ENCODE assay signal across 9 mouse cellular contexts in the genomic region with DNA sequence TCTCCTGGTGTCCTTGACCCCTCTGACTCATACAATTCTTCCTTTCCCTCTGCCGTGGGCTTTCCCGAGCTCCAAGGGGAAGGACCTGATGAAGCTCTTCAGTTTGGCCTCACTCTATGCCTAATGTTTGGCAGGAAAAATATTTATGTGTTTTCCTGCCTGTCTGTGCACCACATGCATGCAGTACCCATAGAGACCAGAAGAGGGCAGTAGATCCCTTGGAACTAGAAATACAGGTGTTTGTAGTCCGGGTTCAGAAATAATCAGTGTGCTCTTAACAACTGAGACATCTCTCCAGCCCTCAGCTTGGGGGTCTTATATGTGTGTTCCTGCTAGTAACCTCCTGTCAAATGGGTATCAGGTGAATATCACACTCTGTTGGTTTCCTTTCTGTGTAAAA. TPM values are rescaled to one million over a fixed set of nuclear protein-coding genes. Genes with fewer than 3 reads are reported as not detected.
A peak's percentile ranks its signal among the peaks of the same experiment; 100 is the strongest.
DNase-seq lines count a peak whose midpoint lies in the region; ATAC-seq lines count a peak whose summit lies in the region.
"Had no signal": no experiment of that assay in that cellular context is flagged by ENCODE, and none has a peak within 500 bp of the region (broad histone marks: within the 10 kb centered on the region; RNA-seq: fewer than 3 reads in every experiment).

No protein-coding gene starts in this region.

- no peak overlapping the region for H3K27ac ChIP-seq in liver, embryonic 12.5 days
- H3K27ac ChIP-seq in limb, embryonic 11.5 days (replicated peaks; ENCODE audit: low read depth, low read length) = no peak overlapping the region
- H3K27ac ChIP-seq: heart, embryonic 13.5 days had no signal

- no peaks in the 10 kb centered on the region for H3K36me3 ChIP-seq in liver, embryonic 12.5 days
- H3K36me3 ChIP-seq in limb, embryonic 11.5 days (ENCODE audit: control insufficient read depth, insufficient read depth, low read length) = no peaks in the 10 kb centered on the region
- H3K36me3 ChIP-seq: heart, embryonic 13.5 days had no signal

- no peak for ATAC-seq in liver, embryonic 12.5 days
- ATAC-seq in common myeloid progenitor, adult 5-6 weeks (replicated peaks; ENCODE audit: low read depth, poor library complexity, severe bottlenecking) = 0 out of 2 replicates have a peak, but pooled peaks have one; percentile 24
- no peak for ATAC-seq in limb, embryonic 11.5 days (ENCODE audit: insufficient number of reproducible peaks, low FRiP score, low TSS enrichment, low read depth)

- DNase-seq in liver (peak; percentile 80), WW6 (ENCODE audit: low read depth, low spot score) (peak; percentile 66)
- DNase-seq in hindlimb bud, embryonic 11.5 days (ENCODE audit: extremely low spot score, low read depth, low spot score) = peak; percentile 81
- peak; percentile 92 for DNase-seq in limb, embryonic 11.5 days (ENCODE audit: low spot score)
- peak; percentile 84 for DNase-seq in retina, postnatal 1 day
- DNase-seq in urinary bladder, postnatal 36 days (ENCODE audit: low spot score in 2 of 2) = peak; percentile 60 to 66

- peaks cover 16% of the 10 kb centered on the region for H3K4me1 ChIP-seq in liver, embryonic 12.5 days
- H3K4me1 ChIP-seq in limb, embryonic 11.5 days (ENCODE audit: control insufficient read depth, insufficient read depth, low read length) = peaks cover 1% of the 10 kb centered on the region

- no peaks in the 10 kb centered on the region for H3K9me3 ChIP-seq in liver, embryonic 12.5 days (replicated peaks)
- no peaks in the 10 kb centered on the region for H3K9me3 ChIP-seq in limb, embryonic 11.5 days (ENCODE audit: control insufficient read depth, low read length)
- H3K9me3 ChIP-seq: heart, embryonic 13.5 days had no signal

- H3K4me2 ChIP-seq in liver, embryonic 12.5 days = no peak overlapping the region
- no peak overlapping the region for H3K4me2 ChIP-seq in limb, embryonic 11.5 days (ENCODE audit: low read depth, severe bottlenecking)
- H3K4me2 ChIP-seq: heart, embryonic 13.5 days had no signal

- H3K4me3 ChIP-seq in liver, embryonic 12.5 days = no peak overlapping the region
- H3K4me3 ChIP-seq in limb, embryonic 11.5 days (ENCODE audit: low read depth, low read length) = no peak overlapping the region
- H3K4me3 ChIP-seq: heart, embryonic 13.5 days had no signal

- H3K27me3 ChIP-seq in liver, embryonic 12.5 days (replicated peaks) = no peaks in the 10 kb centered on the region
- no peaks in the 10 kb centered on the region for H3K27me3 ChIP-seq in limb, embryonic 11.5 days (ENCODE audit: control insufficient read depth, insufficient read depth, low read length)

- 6% methylated on average over 3 of the region's 3 CpGs for WGBS in liver, embryonic 12.5 days (ENCODE audit: insufficient replicate concordance)
- WGBS in limb, embryonic 11.5 days = 10% methylated on average over 3 of the region's 3 CpGs

- no peak overlapping the region for H3K9ac ChIP-seq in liver, embryonic 12.5 days
- no peak overlapping the region for H3K9ac ChIP-seq in limb, embryonic 11.5 days (ENCODE audit: low read length)
- H3K9ac ChIP-seq: heart, embryonic 13.5 days had no signal

RNA-seq across cellular contexts. Expression of a gene that starts 4.1 kb away (rescaled TPM):
- 28.6 and 29.7 TPM in 2 replicates for polyA plus RNA-seq in liver, embryonic 12.5 days (2016; fragmentation: Nextera tagmentation; extraction: Ambion mirVana)
- total RNA-seq in common myeloid progenitor, adult 5-6 weeks (2017) = 13.4 and 16.5 TPM in 2 replicates
- 45.2 and 50.8 TPM in 2 replicates for polyA plus RNA-seq in limb, embryonic 11.5 days (2014; fragmentation: Nextera tagmentation; extraction: Ambion mirVana)

RNA-seq across cellular contexts. Expression of a gene that starts 18.5 kb away (rescaled TPM):
- polyA plus RNA-seq in liver, embryonic 12.5 days (2016; fragmentation: Nextera tagmentation; extraction: Ambion mirVana) = 17.9 and 22.5 TPM in 2 replicates
- total RNA-seq in common myeloid progenitor, adult 5-6 weeks (2017) = 43.6 and 46.6 TPM in 2 replicates
- 21.9 and 30.3 TPM in 2 replicates for polyA plus RNA-seq in limb, embryonic 11.5 days (2014; fragmentation: Nextera tagmentation; extraction: Ambion mirVana)

RNA-seq across cellular contexts. Expression of a gene that starts 37.8 kb away (rescaled TPM):
- polyA plus RNA-seq in liver, embryonic 12.5 days (2016; fragmentation: Nextera tagmentation; extraction: Ambion mirVana) = 19.7 and 21.7 TPM in 2 replicates
- total RNA-seq in common myeloid progenitor, adult 5-6 weeks (2017) = 36.3 and 43.1 TPM in 2 replicates
- polyA plus RNA-seq in limb, embryonic 11.5 days (2014; fragmentation: Nextera tagmentation; extraction: Ambion mirVana) = 46.5 and 50.1 TPM in 2 replicates

RNA-seq across cellular contexts. Expression of a gene that starts 45.3 kb away (rescaled TPM):
- 0.12 and 0.23 TPM in 2 replicates for polyA plus RNA-seq in liver, embryonic 12.5 days (2016; fragmentation: Nextera tagmentation; extraction: Ambion mirVana)
- total RNA-seq in common myeloid progenitor, adult 5-6 weeks (2017) = not detected in 2 replicates
- polyA plus RNA-seq in limb, embryonic 11.5 days (2014; fragmentation: Nextera tagmentation; extraction: Ambion mirVana) = 0.15 and 0.41 TPM in 2 replicates

RNA-seq across cellular contexts. Expression of a gene that starts 45.8 kb away (rescaled TPM):
- polyA plus RNA-seq in liver, embryonic 12.5 days (2016; fragmentation: Nextera tagmentation; extraction: Ambion mirVana) = 0.87 and 1.1 TPM in 2 replicates
- not detected in 2 replicates for total RNA-seq in common myeloid progenitor, adult 5-6 weeks (2017)
- 1.0 and 1.4 TPM in 2 replicates for polyA plus RNA-seq in limb, embryonic 11.5 days (2014; fragmentation: Nextera tagmentation; extraction: Ambion mirVana)
